Mouse (Mus musculus): Measurements from ENCODE around the gene Bpifb2.

- no peak for TF ChIP-seq CTCF (IDR thresholded peaks at IDR 0.05; ENCODE audit: borderline replicate concordance, insufficient read depth, low read depth, low read length)
- no peak for TF ChIP-seq POLR2A (IDR thresholded peaks at IDR 0.05; ENCODE audit: borderline replicate concordance, insufficient read depth, low read length)
These were observed 69.7 kb downstream of the Bpifb2 start for GRCm38 (mm10) chr2:153944567-153944966.

Data from cerebellum, adult 2 months (tissue).